Mouse (Mus musculus) CH12.LX (cell line): ENCODE data around the gene Nacc1. TPM values are rescaled to one million over a fixed set of nuclear protein-coding genes. Genes with fewer than 3 reads are reported as not detected.

Source experiments
- DNase-seq: peaks from one replicate; pipeline ENCODE4 v3.0.0-alpha.2; 2013; ENCODE audit errors: extremely low read depth
- H3K27ac ChIP-seq: 2 replicates; pipeline ENCODE4 v1.5.1; 2012; ENCODE audit warnings: low read depth, mild to moderate bottlenecking, control low read depth, moderate library complexity; ENCODE audit not compliant: insufficient read depth
- H3K27me3 ChIP-seq: replicated peaks from 2 replicates; pipeline ENCODE3; 2012; ENCODE audit warnings: inconsistent platforms
- H3K36me3 ChIP-seq, 2 experiments: replicated peaks in 1 of 2; 2 replicates each; pipeline versions ENCODE3 to v1.6.1; 2012; ENCODE audit warnings: inconsistent platforms in 1 of 2, low read length in 1 of 2, mild to moderate bottlenecking in 1 of 2, mixed read lengths in 1 of 2, moderate library complexity in 1 of 2; ENCODE audit not compliant: control insufficient read depth in 1 of 2, insufficient read depth in 1 of 2
- H3K4me1 ChIP-seq, 2 experiments: 2 replicates each; pipeline ENCODE4 v1.6.1; 2012; ENCODE audit warnings: inconsistent platforms in 1 of 2, moderate library complexity in 1 of 2; ENCODE audit not compliant: insufficient read depth in 2 of 2, control insufficient read depth in 1 of 2
- H3K4me2 ChIP-seq: 2 replicates; pipeline ENCODE4 v1.6.1; 2012; ENCODE audit warnings: low read depth, mild to moderate bottlenecking, control low read depth; ENCODE audit not compliant: poor library complexity, insufficient read depth, severe bottlenecking
- H3K4me3 ChIP-seq, 3 experiments: fragments of 150-350 bp in 1 of 3; sonication (generic) in 1 of 3; replicated peaks in 1 of 3; 2 replicates each; pipeline versions ENCODE3 to v1.5.1; 2011 to 2012; ENCODE audit warnings: low read depth in 2 of 3, low read length in 2 of 3, mild to moderate bottlenecking in 2 of 3, moderate library complexity in 2 of 3, control low read depth in 1 of 3, improper control_type of control experiment in 1 of 3, inconsistent platforms in 1 of 3, mixed read lengths in 1 of 3; ENCODE audit not compliant: poor library complexity in 1 of 3
- H3K79me2 ChIP-seq: replicated peaks from 2 replicates; pipeline ENCODE4 v1.6.1; 2012; ENCODE audit warnings: mild to moderate bottlenecking, moderate library complexity; ENCODE audit not compliant: control insufficient read depth, poor library complexity, insufficient read depth, severe bottlenecking; ENCODE audit errors: extremely low read depth
- H3K9ac ChIP-seq: 2 replicates; pipeline ENCODE4 v1.6.1; 2012; ENCODE audit warnings: low read depth, mild to moderate bottlenecking, control low read depth, moderate library complexity; ENCODE audit not compliant: insufficient read depth
- H3K9me3 ChIP-seq: replicated peaks from 2 replicates; pipeline ENCODE3; 2012; ENCODE audit warnings: low read length, inconsistent platforms, mixed read lengths
- BHLHE40 ChIP-seq: IDR thresholded peaks from 2 replicates; pipeline ENCODE4 v1.6.1; 2011; ENCODE audit warnings: mild to moderate bottlenecking, low read depth, low read length, improper control_type of control experiment
- CHD1 ChIP-seq: IDR thresholded peaks from 2 replicates; pipeline ENCODE4 v1.6.1; 2012; ENCODE audit warnings: low read depth, low read length, improper control_type of control experiment, inconsistent platforms
- CTCF ChIP-seq, 2 experiments: IDR thresholded peaks in 1 of 2; conservative IDR thresholded peaks in 1 of 2; 2 replicates each; pipeline ENCODE4 v1.5.1; 2011 to 2012; ENCODE audit warnings: low read depth in 2 of 2, low read length in 2 of 2, improper control_type of control experiment in 1 of 2, inconsistent platforms in 1 of 2, mild to moderate bottlenecking in 1 of 2, moderate library complexity in 1 of 2
- E2F4 ChIP-seq: IDR thresholded peaks from 2 replicates; pipeline ENCODE4 v1.6.1; 2011; ENCODE audit warnings: low read depth, low read length, improper control_type of control experiment; ENCODE audit not compliant: insufficient replicate concordance
- EP300 ChIP-seq: IDR thresholded peaks from 2 replicates; pipeline ENCODE4 v1.6.1; 2011; ENCODE audit warnings: low read length, improper control_type of control experiment
- ETS1 ChIP-seq: conservative IDR thresholded peaks from 2 replicates; pipeline ENCODE4 v1.6.1; 2012; ENCODE audit warnings: low read depth, mild to moderate bottlenecking, inconsistent platforms, low read length, improper control_type of control experiment, moderate library complexity
- GABPA ChIP-seq: IDR thresholded peaks from 2 replicates; pipeline ENCODE4 v1.6.1; 2012; ENCODE audit warnings: low read depth, low read length, improper control_type of control experiment, inconsistent platforms; ENCODE audit not compliant: insufficient replicate concordance
- HCFC1 ChIP-seq: IDR thresholded peaks from 2 replicates; pipeline ENCODE4 v1.6.1; 2012; ENCODE audit warnings: low read depth, mild to moderate bottlenecking, inconsistent platforms, low read length, improper control_type of control experiment
- IRF4 ChIP-seq: IDR thresholded peaks from 2 replicates; pipeline ENCODE4 v1.6.1; 2014; ENCODE audit warnings: low read depth, mild to moderate bottlenecking, inconsistent platforms, low read length, improper control_type of control experiment
- JUN ChIP-seq: IDR thresholded peaks from 2 replicates; pipeline ENCODE4 v1.6.1; 2011; ENCODE audit warnings: low read depth, mild to moderate bottlenecking, low read length, improper control_type of control experiment, moderate library complexity; ENCODE audit not compliant: insufficient read depth
- JUND ChIP-seq: conservative IDR thresholded peaks from 2 replicates; pipeline ENCODE4 v1.6.1; 2011; ENCODE audit warnings: low read depth, low read length, improper control_type of control experiment
- KAT2A ChIP-seq: IDR thresholded peaks from 2 replicates; pipeline ENCODE4 v1.6.1; 2012; ENCODE audit warnings: low read length, improper control_type of control experiment, inconsistent platforms; ENCODE audit not compliant: insufficient replicate concordance
- MAFK ChIP-seq: IDR thresholded peaks from 2 replicates; pipeline ENCODE4 v1.6.1; 2011; ENCODE audit warnings: low read length, improper control_type of control experiment; ENCODE audit not compliant: insufficient replicate concordance
- MAZ ChIP-seq: IDR thresholded peaks from 2 replicates; pipeline ENCODE4 v1.6.1; 2012; ENCODE audit warnings: low read depth, mild to moderate bottlenecking, inconsistent platforms, low read length, improper control_type of control experiment, moderate library complexity
- MEF2A ChIP-seq: IDR thresholded peaks from 2 replicates; pipeline ENCODE4 v1.6.1; 2014; ENCODE audit warnings: low read depth, mild to moderate bottlenecking, inconsistent platforms, low read length, improper control_type of control experiment, borderline replicate concordance
- MXI1 ChIP-seq: IDR thresholded peaks from 2 replicates; pipeline ENCODE4 v1.6.1; 2011; ENCODE audit warnings: mild to moderate bottlenecking, low read depth, low read length, improper control_type of control experiment
- MYC ChIP-seq: IDR thresholded peaks from 2 replicates; pipeline ENCODE4 v1.6.1; 2011; ENCODE audit warnings: low read depth, mild to moderate bottlenecking, improper control_type of control experiment, low read length
- NELFE ChIP-seq: IDR thresholded peaks from 2 replicates; pipeline ENCODE4 v1.6.1; 2011; ENCODE audit warnings: low read depth, low read length, improper control_type of control experiment
- NRF1 ChIP-seq: IDR thresholded peaks from 2 replicates; pipeline ENCODE4 v1.6.1; 2014; ENCODE audit warnings: low read depth, mild to moderate bottlenecking, inconsistent platforms, low read length, improper control_type of control experiment, moderate library complexity
- PAX5 ChIP-seq: IDR thresholded peaks from 2 replicates; pipeline ENCODE4 v1.6.1; 2012; ENCODE audit warnings: low read length, inconsistent platforms, mixed read lengths
- POLR2A ChIP-seq: IDR thresholded peaks from 2 replicates; pipeline ENCODE4 v1.6.1; 2011; ENCODE audit warnings: low read depth, mild to moderate bottlenecking, improper control_type of control experiment, low read length
- POLR2AphosphoS2 ChIP-seq: IDR thresholded peaks from 2 replicates; pipeline ENCODE4 v1.6.1; 2011; ENCODE audit warnings: low read depth, low read length, improper control_type of control experiment
- RAD21 ChIP-seq: IDR thresholded peaks from 2 replicates; pipeline ENCODE4 v1.6.1; 2011; ENCODE audit warnings: low read depth, mild to moderate bottlenecking, low read length, improper control_type of control experiment, moderate library complexity
- RCOR1 ChIP-seq: conservative IDR thresholded peaks from 2 replicates; pipeline ENCODE4 v1.6.1; 2012; ENCODE audit warnings: low read depth, mild to moderate bottlenecking, inconsistent platforms, low read length, improper control_type of control experiment
- SIN3A ChIP-seq: IDR thresholded peaks from 2 replicates; pipeline ENCODE4 v1.6.1; 2012; ENCODE audit warnings: low read length, improper control_type of control experiment, inconsistent platforms
- SMC3 ChIP-seq: IDR thresholded peaks from 2 replicates; pipeline ENCODE4 v1.6.1; 2011; ENCODE audit warnings: low read depth, low read length, improper control_type of control experiment
- TBP ChIP-seq: conservative IDR thresholded peaks from 2 replicates; pipeline ENCODE4 v1.6.1; 2011; ENCODE audit warnings: low read depth, low read length, improper control_type of control experiment
- UBTF ChIP-seq: IDR thresholded peaks from 2 replicates; pipeline ENCODE4 v1.6.1; 2012; ENCODE audit warnings: low read depth, mild to moderate bottlenecking, inconsistent platforms, low read length, improper control_type of control experiment, moderate library complexity
- USF1 ChIP-seq: IDR thresholded peaks from 2 replicates; pipeline ENCODE4 v1.6.1; 2014; ENCODE audit warnings: low read depth, mild to moderate bottlenecking, inconsistent platforms, low read length, improper control_type of control experiment
- USF2 ChIP-seq: conservative IDR thresholded peaks from 2 replicates; pipeline ENCODE4 v1.6.1; 2011; ENCODE audit warnings: low read depth, low read length, improper control_type of control experiment
- ZC3H11A ChIP-seq: IDR thresholded peaks from 2 replicates; pipeline ENCODE4 v1.6.1; 2012; ENCODE audit warnings: low read depth, mild to moderate bottlenecking, inconsistent platforms, low read length, improper control_type of control experiment
- ZKSCAN1 ChIP-seq: IDR thresholded peaks from 2 replicates; pipeline ENCODE4 v1.6.1; 2012; ENCODE audit warnings: low read depth, inconsistent platforms, low read length, improper control_type of control experiment, borderline replicate concordance
- ZMIZ1 ChIP-seq: IDR thresholded peaks from 2 replicates; pipeline ENCODE4 v1.6.1; 2012; ENCODE audit warnings: low read depth, mild to moderate bottlenecking, inconsistent platforms, low read length, improper control_type of control experiment
- ZNF384 ChIP-seq: IDR thresholded peaks from 2 replicates; pipeline ENCODE4 v1.6.1; 2012; ENCODE audit warnings: low read depth, low read length, improper control_type of control experiment, inconsistent platforms
- dilution Hi-C: fragments of 300-500 bp; cut with MboI; formaldehyde crosslinking; loops from 2 replicates; pipeline ENCODE4 v1.14.3; 2020; ENCODE audit warnings: low sequenced_read_pairs; ENCODE audit not compliant: extremely low pct_unique_long_range_greater_than_20kb, extremely low pct_ligation_motif_present
- in situ Hi-C: fragments of 300-500 bp; cut with MboI; formaldehyde crosslinking; loops from 3 replicates; pipeline ENCODE4 v1.14.3; 2019; ENCODE audit warnings: low sequenced_read_pairs, low pct_ligation_motif_present, low pct_unique_long_range_greater_than_20kb, mixed read lengths
- polyA plus RNA-seq: library from polyadenylated mRNA; unstranded; fragments of >175 nt; gene quantifications from 2 replicates; pipeline ENCODE4 v1.2.1, GENCODE M21; 2012; ENCODE audit warnings: low read depth; ENCODE audit not compliant: insufficient read length
- total RNA-seq, 2 experiments: library from RNA; depleted of rRNA; stranded (reverse); fragments of 300-350 nt in 1 of 2; fragments of >200 nt in 1 of 2; gene quantifications; 2 replicates each; pipeline ENCODE4 v1.2.3; 2012 to 2014

Nacc1 gene
- total and polyA plus RNA-seq, 3 experiments = 23.3 to 84.1 (median 45.1) TPM

GRCm38 (mm10) chr8:84661458-84661871 is 26.2 kb downstream of the Nacc1 start (continued):
- TF ChIP-seq RCOR1 (peak; percentile 77), GABPA (no peak), ETS1 (peak; percentile 84), JUND (no peak), MEF2A (peak; percentile 70; the same call in 1 of the 2 replicates), SIN3A (peak; percentile 61; the same call in 1 of the 2 replicates), MYC (peak; percentile 84), HCFC1 (peak; percentile 54), ZKSCAN1 (no peak), USF1 (no peak), UBTF (peak; percentile 6; the same call in 1 of the 2 replicates), ZMIZ1 (peak; percentile 57)
- TF ChIP-seq, all 38 proteins: peak for 23

GRCm38 (mm10) chr8:84660819-84661457 is 26.7 kb downstream of the Nacc1 start:
- H3K4me1 ChIP-seq = peaks cover 7 to 42% of the 10 kb centered on the region in 2 experiments
- H3K36me3 ChIP-seq = no peaks in the 10 kb centered on the region
- dilution Hi-C loops (no loop called here), in situ Hi-C loops (no loop called here)
- peak overlapping the region; percentile 95 for H3K9ac ChIP-seq
- DNase-seq = peak; percentile 47
- peak overlapping the region; percentile 82 for H3K4me2 ChIP-seq
- no peaks in the 10 kb centered on the region for H3K27me3 ChIP-seq
- peaks cover 23% of the 10 kb centered on the region for H3K79me2 ChIP-seq
- peak overlapping the region; percentile 68 to 97 (median 80) for H3K4me3 ChIP-seq
- peak overlapping the region; percentile 97 for H3K27ac ChIP-seq
- H3K9me3 ChIP-seq = no peaks in the 10 kb centered on the region
- TF ChIP-seq SIN3A (no peak; the same call in 1 of the 2 replicates), KAT2A (no peak), E2F4 (no peak), MAZ (no peak), NRF1 (no peak), EP300 (no peak), MXI1 (no peak), CHD1 (peak; percentile 86), MEF2A (no peak), NELFE (0 out of 2 replicates have a peak, but pooled peaks have one; percentile 34), GABPA (no peak), JUN (no peak), SMC3 (no peak), JUND (no peak), ZNF384 (0 out of 2 replicates have a peak, but pooled peaks have one; percentile 26), USF2 (no peak), ZKSCAN1 (no peak), BHLHE40 (no peak), ZC3H11A (no peak), USF1 (no peak), PAX5 (no peak), POLR2A (peak; percentile 30; the same call in 1 of the 2 replicates), POLR2AphosphoS2 (no peak), MAFK (no peak), MYC (no peak), ETS1 (no peak), TBP (0 out of 2 replicates have a peak, but pooled peaks have one; percentile 35), ZMIZ1 (0 out of 2 replicates have a peak, but pooled peaks have one; percentile 5), RAD21 (no peak), HCFC1 (no peak), IRF4 (no peak), CTCF (conservative IDR thresholded peaks at IDR 0.05 in 1 of 2, IDR thresholded peaks at IDR 0.05 in 1 of 2; ENCODE audit: low read depth in 2 of 2, low read length in 2 of 2) (no peak)
